Comparison of ENCODE assay signal across 9 mouse cellular contexts in genomic region chr11:32601528-32602323, GRCm38 (mm10). TPM values are rescaled to one million over a fixed set of nuclear protein-coding genes. Genes with fewer than 3 reads are reported as not detected.
A peak's percentile ranks its signal among the peaks of the same experiment; 100 is the strongest.
DNase-seq lines count a peak whose midpoint lies in the region.
"Had no signal": no experiment of that assay in that cellular context is flagged by ENCODE, and none has a peak within 500 bp of the region (broad histone marks: within the 10 kb centered on the region; RNA-seq: fewer than 3 reads in every experiment).

No protein-coding gene starts in this region.

- H3K9me3 ChIP-seq in embryonic facial prominence, embryonic 10.5 days: no peaks in the 10 kb centered on the region
- H3K9me3 ChIP-seq: embryonic facial prominence, embryonic 13.5 days had no signal

- peak; percentile 49 to 50 for DNase-seq in cerebellum, postnatal 10 days
- DNase-seq in cerebellum, postnatal 14 days: no peak
- DNase-seq in embryonic facial prominence, embryonic 10.5 days (ENCODE audit: low spot score): peak; percentile 62
- DNase-seq in kidney, adult 18-20 months: peak; percentile 34
- peak; percentile 83 for DNase-seq in lung, postnatal 10 days
- no peak for DNase-seq in frontal cortex, postnatal 25 days (ENCODE audit: low spot score in 2 of 2)
- DNase-seq in testis, postnatal 10 days (ENCODE audit: low spot score): no peak
- no peak for DNase-seq in left cerebral cortex, adult 11 months (ENCODE audit: low spot score)

- H3K27ac ChIP-seq in embryonic facial prominence, embryonic 10.5 days (replicated peaks): no peak overlapping the region; the same call in 1 of the 2 replicates
- H3K27ac ChIP-seq: embryonic facial prominence, embryonic 13.5 days had no signal

- no peaks in the 10 kb centered on the region for H3K27me3 ChIP-seq in embryonic facial prominence, embryonic 10.5 days (replicated peaks; ENCODE audit: low read depth, poor library complexity, severe bottlenecking)
- H3K27me3 ChIP-seq: embryonic facial prominence, embryonic 13.5 days had no signal

- no peak overlapping the region for H3K4me3 ChIP-seq in embryonic facial prominence, embryonic 10.5 days
- H3K4me3 ChIP-seq: embryonic facial prominence, embryonic 13.5 days had no signal

- WGBS in embryonic facial prominence, embryonic 10.5 days: 37% methylated on average over 12 of the region's 12 CpGs

- H3K36me3 ChIP-seq in embryonic facial prominence, embryonic 10.5 days (replicated peaks): no peaks in the 10 kb centered on the region
- H3K36me3 ChIP-seq: embryonic facial prominence, embryonic 13.5 days had no signal

- H3K4me1 ChIP-seq in embryonic facial prominence, embryonic 10.5 days: peaks cover 27% of the 10 kb centered on the region

RNA-seq across cellular contexts. Expression of gene Fbxw11, which starts 40.8 kb away (rescaled TPM):
- polyA plus RNA-seq in embryonic facial prominence, embryonic 10.5 days (2016; fragmentation: Nextera tagmentation; extraction: Ambion mirVana): 88.8 and 93.2 TPM in 2 replicates

Comparison
In these comparisons a context has a peak if more than half of its experiments do, and no peak if none do; other contexts are left out.
1. DNase-seq: peak in cerebellum, postnatal 10 days (2 of 2), embryonic facial prominence, embryonic 10.5 days (single experiment), kidney, adult 18-20 months (single experiment) and lung, postnatal 10 days (single experiment); none in cerebellum, postnatal 14 days (0 of 2), frontal cortex, postnatal 25 days (0 of 2), testis, postnatal 10 days (single experiment) and left cerebral cortex, adult 11 months (single experiment).